Mouse (Mus musculus) C2C12 (cell line): ENCODE measurements around the gene Ehmt2. TPM values are rescaled to one million over a fixed set of nuclear protein-coding genes. Genes with fewer than 3 reads are reported as not detected.

ENCODE experiments used
- H3K27me3 ChIP-seq: one replicate; pipeline ENCODE4 v1.6.1; 2011; ENCODE audit not compliant: control insufficient read depth, insufficient read depth, insufficient read length
- H3K36me3 ChIP-seq: one replicate; pipeline ENCODE4 v1.6.1; 2011; ENCODE audit not compliant: control insufficient read depth, insufficient read depth
- H3K4me3 ChIP-seq: one replicate; pipeline ENCODE4 v1.5.1; 2011; ENCODE audit warnings: mild to moderate bottlenecking, control low read depth; ENCODE audit not compliant: poor library complexity, insufficient read depth, severe bottlenecking
- H3K79me2 ChIP-seq: one replicate; pipeline ENCODE4 v1.6.1; 2011; ENCODE audit not compliant: control insufficient read depth, insufficient read depth
- H3K79me3 ChIP-seq: one replicate; pipeline ENCODE4 v1.6.1; 2011; ENCODE audit warnings: low read depth, control low read depth
- H3ac ChIP-seq: one replicate; pipeline ENCODE3; 2011; ENCODE audit warnings: low read depth; ENCODE audit not compliant: control insufficient read depth, insufficient read length
- CEBPB ChIP-seq: IDR thresholded peaks from one replicate; pipeline ENCODE4 v1.6.1; 2011; ENCODE audit warnings: low read depth, mild to moderate bottlenecking, control low read depth, moderate library complexity
- CTCF ChIP-seq: IDR thresholded peaks from one replicate; pipeline ENCODE4 v1.5.1; 2011; ENCODE audit not compliant: control insufficient read depth, insufficient read depth, insufficient read length
- FOSL1 ChIP-seq: IDR thresholded peaks from one replicate; pipeline ENCODE4 v1.8.0; 2011; ENCODE audit warnings: mild to moderate bottlenecking, low read length; ENCODE audit not compliant: poor library complexity, insufficient read depth, severe bottlenecking
- MAX ChIP-seq: IDR thresholded peaks from one replicate; pipeline ENCODE4 v1.6.1; 2011; ENCODE audit warnings: mild to moderate bottlenecking, control low read depth
- MYOD1 ChIP-seq: IDR thresholded peaks from one replicate; pipeline ENCODE4 v1.6.1; 2011; ENCODE audit warnings: low read depth; ENCODE audit not compliant: control insufficient read depth, insufficient read length
- MYOG ChIP-seq: IDR thresholded peaks from one replicate; pipeline ENCODE4 v1.6.1; 2011; ENCODE audit not compliant: control insufficient read depth, insufficient read length; ENCODE audit errors: extremely low read depth
- USF1 ChIP-seq: IDR thresholded peaks from one replicate; pipeline ENCODE4 v1.6.1; 2011; ENCODE audit warnings: low read depth, mild to moderate bottlenecking, control low read depth, moderate library complexity
- long read RNA-seq, 2 experiments: library from polyadenylated mRNA; unstranded; transcript quantifications; one replicate each; pipeline ENCODE4 v2.0.0; 2019 to 2020
- polyA plus RNA-seq: library from polyadenylated mRNA; unstranded; fragments of >200 nt; fragmentation: generic; extraction: Trizol; gene quantifications from one replicate; pipeline ENCODE4 v1.2.1, GENCODE M21; 2012; ENCODE audit warnings: missing spikeins

Ehmt2 gene
- 106 TPM for polyA plus RNA-seq
- long read RNA-seq, experiment 1, partial matches to known transcripts: 36 of 46 reads
- long read RNA-seq, experiment 1, other reads (novel, unspliced or antisense): 3 of 46 reads
- long read RNA-seq, experiment 2, full-length matches to known transcripts: 79 of 142 reads
- long read RNA-seq, experiment 2, partial matches to known transcripts: 30 of 142 reads
- long read RNA-seq, experiment 2, other reads (novel, unspliced or antisense): 33 of 142 reads

DNA sequence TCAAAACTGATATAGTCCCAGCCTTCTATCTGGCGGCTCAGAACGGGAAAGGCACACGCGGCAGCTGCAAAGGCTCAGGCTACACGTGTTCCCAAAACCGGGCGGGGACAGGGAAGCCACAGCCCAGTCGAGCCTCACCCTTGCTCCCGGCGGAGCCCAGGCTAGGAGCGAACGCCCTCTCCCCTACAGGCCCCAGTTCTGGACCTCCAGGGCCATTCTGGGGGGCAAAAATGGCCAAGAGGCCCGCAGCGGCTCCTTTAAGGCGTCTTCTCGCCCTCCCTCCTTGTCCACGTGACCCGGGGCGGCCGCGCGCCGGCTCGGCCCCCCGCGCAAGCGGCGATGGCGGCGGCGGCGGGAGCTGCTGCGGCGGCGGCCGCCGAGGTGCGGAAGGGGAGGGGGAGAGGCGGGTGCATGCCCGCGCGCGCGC, at the start of gene Ehmt2, which contains the start of gene C2:
Ehmt2 (plus strand) TSS at position 310 of the 427 bp plus-strand sequence.
C2 (minus strand) TSS at position 106 of the 427 bp plus-strand sequence.
- Histone ChIP-seq H3ac (peak within 1 kb of the TSS; percentile 97), H3K79me2 (peaks cover 62% of the 10 kb centered on the region), H3K4me3 (peak within 1 kb of the TSS; percentile 76), H3K36me3 (peaks cover 17% of the 10 kb centered on the region), H3K27me3 (no peaks in the 10 kb centered on the region), H3K79me3 (peaks cover 26% of the 10 kb centered on the region)
- TF ChIP-seq USF1 (peak; percentile 86), MYOG (no peak), MAX (peak; percentile 82)

DNA sequence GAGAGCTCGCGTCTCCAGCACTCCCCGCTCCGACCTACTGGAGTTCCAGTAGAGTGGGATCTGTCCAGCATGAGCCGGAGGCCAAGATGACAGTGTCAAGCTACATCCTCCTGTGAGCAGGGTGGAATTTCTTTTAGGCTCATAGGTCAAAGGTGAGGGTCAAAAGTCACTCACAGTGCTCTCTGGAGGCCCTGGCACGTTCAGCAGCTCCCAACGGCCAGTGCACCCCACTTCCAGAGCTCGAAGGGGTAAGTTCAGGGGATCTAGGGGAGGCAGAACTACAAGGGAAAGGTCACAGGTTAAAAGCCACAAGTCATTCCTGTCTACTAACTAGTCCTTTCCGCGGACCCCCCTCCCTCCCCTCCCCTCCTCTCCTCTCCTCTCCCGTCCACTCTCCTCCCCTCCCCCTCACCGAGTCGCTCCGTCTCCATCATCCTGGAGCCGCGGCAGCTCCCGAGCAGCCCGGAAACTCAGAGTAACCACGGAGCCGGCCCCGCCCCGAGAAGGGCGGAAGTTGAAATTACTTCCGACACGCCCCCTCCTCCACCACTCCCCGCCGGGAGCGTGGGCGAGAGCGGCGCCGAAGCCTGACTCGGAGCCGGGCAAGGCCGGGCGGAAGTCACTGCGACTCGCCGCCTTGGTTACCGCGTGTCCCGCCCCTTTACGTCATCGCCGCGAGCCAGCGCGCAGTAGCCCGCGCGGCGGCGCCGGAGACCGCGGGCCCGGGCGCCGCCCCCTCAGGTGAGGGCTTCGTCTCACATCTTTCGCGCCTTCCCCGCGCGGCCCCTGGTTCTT, 48.4 kb upstream of the Ehmt2 start, which contains the start of the genes Skiv2l and Nelfe:
Skiv2l (minus strand) TSS at position 489 of the 795 bp plus-strand sequence.
Nelfe (plus strand) TSS at position 670 of the 795 bp plus-strand sequence.
- peaks cover 16% of the 10 kb centered on the region for H3K79me3 ChIP-seq
- no peaks in the 10 kb centered on the region for H3K27me3 ChIP-seq
- TF ChIP-seq MAX: peak; percentile 64
- TF ChIP-seq CEBPB: no peak
- peak within 1 kb of the TSS; percentile 99 for H3K4me3 ChIP-seq
- peaks cover 34% of the 10 kb centered on the region for H3K36me3 ChIP-seq
- H3ac ChIP-seq: peak within 1 kb of the TSS; percentile 90
- peaks cover 31% of the 10 kb centered on the region for H3K79me2 ChIP-seq

DNA sequence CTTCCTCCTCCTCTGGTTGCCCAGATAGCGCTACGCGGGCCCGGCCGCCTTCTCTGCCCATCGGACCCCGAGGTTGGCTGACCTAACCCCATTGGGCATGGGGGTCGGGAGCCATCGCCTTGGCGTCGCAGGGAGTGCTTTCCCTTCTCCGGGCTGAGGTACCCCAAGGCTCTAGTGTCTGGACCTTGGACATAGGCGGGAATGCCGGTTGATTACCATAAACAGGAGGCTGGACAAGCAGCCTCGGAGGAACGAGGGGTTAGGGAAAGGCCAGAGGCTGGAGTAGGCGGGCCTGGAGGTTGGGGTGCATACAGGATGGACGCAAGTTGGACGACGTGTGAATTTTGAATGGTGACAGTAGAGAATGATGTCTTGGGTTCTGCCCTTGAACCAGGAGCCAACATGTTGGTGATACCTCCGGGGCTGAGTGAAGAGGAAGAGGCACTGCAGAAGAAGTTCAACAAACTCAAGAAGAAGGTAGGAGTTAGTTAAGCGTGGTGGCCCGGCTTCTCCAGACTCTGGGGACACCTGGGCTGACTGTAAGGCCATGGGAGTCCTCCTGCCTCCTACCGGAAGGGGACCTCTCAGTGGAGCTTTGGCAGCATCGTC, 47.6 kb upstream of the Ehmt2 start:
- H3K79me3 ChIP-seq: peaks cover 16% of the 10 kb centered on the region
- peaks cover 38% of the 10 kb centered on the region for H3K36me3 ChIP-seq
- peak overlapping the region; percentile 90 for H3ac ChIP-seq
- TF ChIP-seq MYOG: no peak
- TF ChIP-seq MAX: no peak
- no peak for TF ChIP-seq CTCF
- no peak for TF ChIP-seq CEBPB
- TF ChIP-seq USF1: no peak
- TF ChIP-seq MYOD1: no peak
- peaks cover 31% of the 10 kb centered on the region for H3K79me2 ChIP-seq
- peak overlapping the region; percentile 99 for H3K4me3 ChIP-seq
- no peaks in the 10 kb centered on the region for H3K27me3 ChIP-seq

DNA sequence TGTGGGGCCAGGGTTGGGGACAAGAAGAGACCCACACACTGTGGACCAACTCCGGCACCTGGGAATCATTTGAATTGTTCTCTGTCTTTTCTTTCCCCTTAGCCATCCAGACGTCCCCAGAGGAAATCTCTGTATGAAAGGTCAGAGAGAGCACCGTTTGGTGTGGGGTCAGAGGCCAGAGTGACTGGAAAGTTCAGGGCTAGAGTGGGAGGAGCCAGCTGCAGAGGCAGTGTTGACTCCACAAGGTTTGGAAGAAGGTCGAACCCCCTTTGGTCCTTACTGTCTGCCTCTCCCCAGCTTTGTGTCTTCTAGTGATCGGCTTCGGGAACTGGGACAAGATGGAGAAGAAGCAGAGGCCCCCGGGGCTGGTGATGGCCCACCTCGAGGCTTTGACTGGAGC, 44.8 kb upstream of the Ehmt2 start:
- H3K36me3 ChIP-seq: peaks cover 51% of the 10 kb centered on the region

GRCm38 (mm10) chr17:34854761-34855160, 43.5 kb upstream of the Ehmt2 start:
- peaks cover 51% of the 10 kb centered on the region for H3K36me3 ChIP-seq
- H3K79me2 ChIP-seq: peaks cover 25% of the 10 kb centered on the region
- H3K79me3 ChIP-seq: peaks cover 12% of the 10 kb centered on the region
- TF ChIP-seq USF1: no peak
- TF ChIP-seq MYOD1: no peak
- TF ChIP-seq CEBPB: no peak
- no peak for TF ChIP-seq MAX
- no peak for TF ChIP-seq MYOG
- no peak for TF ChIP-seq CTCF
- H3K27me3 ChIP-seq: no peaks in the 10 kb centered on the region
- no peak overlapping the region for H3ac ChIP-seq
- no peak overlapping the region for H3K4me3 ChIP-seq

More for the DNA sequence above, 44.8 kb upstream of the Ehmt2 start:
- Histone ChIP-seq H3K79me2 (peaks cover 31% of the 10 kb centered on the region), H3K79me3 (peaks cover 16% of the 10 kb centered on the region), H3K27me3 (no peaks in the 10 kb centered on the region), H3ac (no peak overlapping the region), H3K4me3 (no peak overlapping the region)
- TF ChIP-seq USF1 (no peak), MAX (no peak), CTCF (no peak), MYOG (no peak), FOSL1 (no peak), CEBPB (no peak)
